Mouse (Mus musculus): ENCODE data around the gene Fscn3. TPM values are rescaled to one million over a fixed set of nuclear protein-coding genes. Genes with fewer than 3 reads are reported as not detected.
A peak's percentile ranks its signal among the peaks of the same experiment; 100 is the strongest.

Gene Fscn3
- total RNA-seq, 2 experiments from 2014 or later = not detected

- DNase-seq (ENCODE audit: extremely low spot score in 1 of 2, low spot score in 1 of 2) = peak; percentile 35 to 48
Measured at GRCm38 (mm10) chr6:28423767-28424695, 3.6 kb upstream of the Fscn3 start.

DNA sequence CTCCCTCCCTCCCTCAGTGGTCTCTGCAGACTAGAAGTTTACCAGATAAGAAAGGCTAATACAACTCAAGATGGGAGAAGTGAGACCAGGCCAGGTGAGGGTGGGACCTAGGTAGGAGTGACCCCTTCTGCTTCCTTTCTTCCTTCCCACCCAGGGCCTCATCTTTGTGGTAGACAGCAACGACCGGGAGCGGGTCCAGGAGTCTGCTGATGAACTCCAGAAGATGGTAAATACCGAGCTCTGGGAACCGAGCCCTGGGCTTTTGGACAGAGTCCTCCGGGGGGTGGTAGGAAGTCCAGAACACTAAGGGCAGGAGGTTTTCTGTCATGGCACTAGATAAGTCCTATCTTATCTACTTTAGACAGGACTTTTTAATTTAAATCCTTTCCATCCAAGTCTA is 2.6 kb upstream of the Fscn3 start:
- DNase-seq (ENCODE audit: extremely low spot score in 1 of 2, low spot score in 1 of 2) = no peak

- no peak for DNase-seq (ENCODE audit: extremely low spot score in 1 of 2, low spot score in 1 of 2)
Measured at GRCm38 (mm10) chr6:28428290-28428689, 701 bp downstream of the Fscn3 start, which contains the start of gene Gcc1. Gene Gcc1, minus strand, starts transcription at chr6:28428390.

DNA sequence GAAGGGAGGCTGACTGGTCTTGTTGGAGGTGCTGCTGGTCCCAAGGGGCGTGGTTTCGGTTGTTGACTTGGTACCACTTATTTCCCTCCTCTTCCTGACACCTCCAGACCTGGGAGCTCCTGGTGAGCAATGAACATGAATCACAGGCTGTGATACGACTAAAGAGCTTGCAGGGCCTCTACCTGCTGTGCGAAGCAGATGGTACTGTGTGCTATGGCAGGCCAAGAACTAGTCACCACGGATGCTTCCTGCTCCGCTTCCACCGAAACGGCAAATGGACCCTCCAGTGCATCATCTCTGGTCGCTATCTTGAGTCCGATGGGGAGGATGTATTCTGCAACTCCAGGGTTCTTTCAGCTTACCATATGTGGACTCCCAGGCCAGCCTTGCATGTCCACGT is 2.3 kb downstream of the Fscn3 start:
- no peak for DNase-seq (ENCODE audit: extremely low spot score in 1 of 2, low spot score in 1 of 2)

GRCm38 (mm10) chr6:28430795-28431537 is 3.4 kb downstream of the Fscn3 start:
- no peak for DNase-seq (ENCODE audit: extremely low spot score in 1 of 2, low spot score in 1 of 2)

- no peak for DNase-seq (ENCODE audit: extremely low spot score in 1 of 2, low spot score in 1 of 2)
Measured at GRCm38 (mm10) chr6:28431538-28431855, 3.9 kb downstream of the Fscn3 start.

- no peak for DNase-seq (ENCODE audit: extremely low spot score in 1 of 2, low spot score in 1 of 2)
Measured at GRCm38 (mm10) chr6:28447937-28448336, 20.3 kb downstream of the Fscn3 start.

DNA sequence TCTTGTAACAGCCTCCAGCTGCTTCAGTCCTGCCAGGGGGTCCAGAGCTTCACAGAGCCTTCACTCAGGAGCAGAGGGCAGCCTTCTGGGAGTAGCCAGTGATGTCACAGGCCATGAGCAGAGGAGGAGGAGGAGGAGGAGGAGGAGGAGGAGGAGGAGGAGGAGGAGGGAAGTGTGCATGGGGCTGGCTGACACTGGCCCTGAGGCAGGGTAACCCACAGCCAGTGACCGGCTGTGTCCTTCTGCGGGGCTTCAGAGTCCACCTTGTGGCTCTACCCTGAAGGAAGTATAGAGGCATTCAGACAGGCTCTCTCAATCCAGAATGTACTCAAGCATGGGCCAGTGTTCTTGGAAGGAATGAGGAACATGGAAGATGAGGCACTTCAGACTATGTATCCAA is 21.7 kb downstream of the Fscn3 start, which contains the start of gene Pax4:
Pax4 (minus strand) TSS at position 101 of the 400 bp plus-strand sequence.
- DNase-seq (ENCODE audit: extremely low spot score in 1 of 2, low spot score in 1 of 2) = no peak

DNA sequence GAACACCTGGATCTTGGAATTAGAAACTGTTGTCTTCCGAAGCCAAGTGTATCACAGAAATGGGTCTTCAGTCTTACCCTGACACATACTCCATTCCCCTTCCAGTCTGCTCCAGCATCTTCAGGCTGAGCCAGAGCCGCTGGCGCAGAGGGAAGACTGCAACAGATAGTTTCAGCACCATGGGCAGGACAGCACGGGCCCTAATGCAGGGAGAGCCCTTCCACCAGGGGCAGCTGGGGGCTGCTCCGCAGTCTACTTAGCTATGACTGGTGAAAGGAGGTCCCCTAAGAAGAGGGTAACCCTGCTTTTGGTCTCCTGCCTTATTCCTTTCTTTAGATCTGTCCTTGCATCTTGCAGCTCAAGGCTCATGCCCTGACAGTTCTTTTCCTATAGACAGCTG is 22.9 kb downstream of the Fscn3 start:
- no peak for DNase-seq (ENCODE audit: extremely low spot score in 1 of 2, low spot score in 1 of 2)

DNA sequence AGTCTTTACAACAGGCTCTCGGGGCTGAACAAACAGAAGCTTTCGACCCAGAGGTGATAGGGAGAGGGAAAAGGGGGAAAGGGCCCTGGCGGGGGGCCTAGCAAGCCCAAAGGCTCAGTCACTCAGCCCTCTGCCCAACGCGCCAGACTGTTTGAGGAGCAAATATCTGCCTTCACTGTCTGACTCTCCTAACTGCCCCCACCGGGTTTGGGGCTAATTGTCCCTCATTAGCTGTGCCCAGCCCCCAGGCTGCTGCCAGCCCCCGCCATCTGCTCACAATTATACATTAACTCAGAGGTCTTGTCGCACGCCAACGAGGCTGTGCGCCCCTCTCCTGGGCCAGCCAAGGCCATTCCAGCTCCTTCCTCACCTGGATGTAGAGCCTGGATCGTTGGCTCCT is 23.4 kb downstream of the Fscn3 start:
- DNase-seq (ENCODE audit: extremely low spot score in 1 of 2, low spot score in 1 of 2) = no peak

DNA sequence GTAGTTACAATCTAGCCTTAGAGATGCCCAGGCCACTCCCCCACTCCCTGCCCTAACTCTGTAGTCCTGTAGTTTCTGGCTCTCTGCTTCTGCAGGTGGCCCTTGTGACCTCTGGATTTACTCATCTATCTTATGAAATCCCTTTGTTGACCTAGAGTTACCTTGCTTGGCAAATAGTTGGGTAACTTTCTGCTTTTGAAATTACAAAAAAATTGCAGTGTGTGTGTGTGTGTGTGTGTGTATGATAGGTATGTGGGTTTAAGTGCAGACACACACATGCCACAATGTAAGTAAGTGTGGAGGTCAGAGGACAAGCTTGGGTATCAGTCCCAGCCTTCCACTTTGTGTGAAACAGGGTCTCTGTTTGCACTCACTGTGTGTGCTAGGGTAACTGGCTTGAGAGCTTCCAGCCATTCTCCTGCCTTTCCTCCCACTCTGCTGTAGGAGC is 31.7 kb downstream of the Fscn3 start:
- no peak for DNase-seq (ENCODE audit: extremely low spot score in 1 of 2, low spot score in 1 of 2)

- peak; percentile 20 to 81 for DNase-seq (ENCODE audit: extremely low spot score in 1 of 2, low spot score in 1 of 2)
Measured at GRCm38 (mm10) chr6:28460534-28460933, 32.9 kb downstream of the Fscn3 start.

- DNase-seq (ENCODE audit: extremely low spot score in 1 of 2, low spot score in 1 of 2) = no peak
Measured at GRCm38 (mm10) chr6:28464630-28465029, 37.0 kb downstream of the Fscn3 start.

DNA sequence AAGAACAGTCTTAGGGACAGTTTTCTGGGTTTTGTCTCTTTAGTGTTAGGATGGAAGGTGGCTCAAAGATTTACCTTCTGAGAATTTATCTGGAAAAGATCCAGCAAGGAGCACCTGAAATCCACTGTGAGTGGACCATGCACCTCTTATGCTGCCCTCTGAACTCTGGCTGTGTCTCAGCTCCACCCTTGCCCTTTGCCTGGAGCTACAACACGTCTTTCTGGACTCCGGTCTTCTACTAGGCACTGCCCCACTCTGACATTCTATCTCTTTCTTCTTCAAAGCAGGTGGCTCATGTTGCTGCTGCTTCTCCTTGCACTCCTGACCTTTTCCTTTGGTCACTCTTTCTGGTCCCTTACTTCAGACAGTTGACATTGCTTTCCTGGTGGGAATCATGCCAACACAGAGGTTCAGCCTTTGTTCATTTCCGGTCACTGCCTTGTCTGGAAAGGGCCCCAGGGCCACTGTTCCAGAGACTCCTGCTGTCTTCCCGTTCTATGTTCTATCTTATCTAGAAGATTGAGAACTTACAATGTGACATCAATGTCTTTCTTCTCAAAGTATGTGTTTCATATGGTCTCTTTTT is 42.5 kb downstream of the Fscn3 start:
- DNase-seq (ENCODE audit: extremely low spot score in 1 of 2, low spot score in 1 of 2) = no peak

- DNase-seq (ENCODE audit: extremely low spot score in 1 of 2, low spot score in 1 of 2) = no peak
Measured at GRCm38 (mm10) chr6:28470621-28471020, 43.0 kb downstream of the Fscn3 start.

- DNase-seq (ENCODE audit: extremely low spot score in 1 of 2, low spot score in 1 of 2) = no peak
Measured at GRCm38 (mm10) chr6:28471284-28472035, 43.9 kb downstream of the Fscn3 start.

DNA sequence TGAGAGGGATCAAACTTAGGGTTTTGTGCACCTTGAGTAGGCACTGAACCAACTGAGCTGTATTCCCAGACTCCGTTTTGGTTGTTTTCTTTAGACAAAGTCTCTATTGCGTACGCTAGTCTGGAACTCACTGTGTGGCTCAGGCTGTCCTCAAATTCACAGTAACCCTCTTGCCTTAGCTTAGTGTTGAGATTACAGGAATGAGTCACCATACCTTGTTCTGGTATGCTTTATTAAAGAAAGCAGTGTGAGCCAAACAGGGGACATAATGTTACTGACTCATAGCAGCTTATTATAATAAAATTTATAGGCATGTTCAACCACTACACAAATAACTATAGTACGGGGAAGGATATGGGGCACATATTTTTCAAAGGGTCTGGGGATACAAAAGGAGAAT is 46.6 kb downstream of the Fscn3 start:
- DNase-seq (ENCODE audit: extremely low spot score in 1 of 2, low spot score in 1 of 2) = no peak

DNA sequence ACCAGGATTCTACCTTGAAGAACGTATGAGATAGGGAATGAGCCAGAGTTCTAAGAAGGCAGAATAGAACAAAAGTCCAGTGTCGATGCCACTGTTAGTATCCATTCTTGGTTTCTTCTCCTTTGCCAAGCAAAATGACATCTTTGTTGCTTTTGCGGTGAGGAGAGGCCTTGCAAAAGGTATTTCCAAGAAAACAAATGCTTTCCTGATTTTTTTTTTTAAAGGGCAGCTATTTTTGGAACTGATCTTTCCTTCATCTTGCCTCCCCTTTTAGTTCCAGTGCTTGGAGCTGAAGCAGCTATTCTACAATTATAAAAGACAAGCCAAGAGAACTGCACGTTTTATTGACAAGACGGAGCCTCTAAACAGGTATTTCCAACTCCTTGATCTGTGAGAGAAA is 47.2 kb downstream of the Fscn3 start, which contains the start of gene Snd1:
Snd1 (plus strand) TSS at position 301 of the 400 bp plus-strand sequence.
- no peak for DNase-seq (ENCODE audit: extremely low spot score in 1 of 2, low spot score in 1 of 2)

DNA sequence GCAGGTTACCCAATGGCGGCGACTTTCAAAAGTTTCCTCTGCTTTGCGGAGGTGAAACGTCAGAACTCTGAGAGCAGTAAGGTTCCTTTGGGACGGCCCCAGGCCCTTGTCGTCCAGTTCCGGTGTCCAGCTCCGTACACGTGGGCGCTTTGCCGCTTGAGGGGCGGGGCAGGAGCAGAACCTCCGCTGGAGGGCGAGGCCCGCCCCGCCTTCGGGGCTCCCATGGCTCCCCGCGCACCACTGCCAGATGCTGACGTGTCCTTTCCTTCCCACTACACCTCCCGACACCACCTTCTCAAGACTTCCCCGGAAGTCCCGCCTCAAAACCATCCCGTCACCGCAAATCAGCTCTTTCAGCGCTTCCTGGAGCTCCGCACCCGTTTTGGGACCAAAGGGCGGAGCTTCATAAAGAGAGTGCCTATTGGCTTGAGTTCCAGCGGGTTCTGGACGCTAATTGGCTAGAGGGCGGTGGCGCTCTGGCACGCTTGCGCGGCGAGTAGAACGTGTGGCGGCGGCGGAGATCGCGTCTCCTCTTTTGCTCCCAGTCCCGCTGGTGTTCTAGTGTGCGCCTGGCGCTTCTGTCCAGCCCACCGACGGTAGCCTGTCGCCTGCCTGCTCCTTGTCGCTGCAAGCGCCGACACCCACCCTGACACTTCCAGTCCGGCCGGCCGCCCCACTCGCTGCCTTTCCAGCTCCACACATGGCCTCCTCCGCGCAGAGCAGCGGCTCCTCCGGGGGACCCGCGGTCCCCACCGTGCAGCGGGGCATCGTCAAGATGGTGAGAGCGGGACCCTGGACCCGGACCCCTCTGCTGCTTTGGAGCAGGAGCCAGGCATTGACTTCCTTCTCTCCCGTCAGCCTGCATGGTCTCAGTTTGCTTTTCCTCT is 52.5 kb downstream of the Fscn3 start:
- peak; percentile 90 to 93 for DNase-seq (ENCODE audit: extremely low spot score in 1 of 2, low spot score in 1 of 2)

All from layer of hippocampus, postnatal 25 days (tissue).